Comparison of ENCODE assay signal across 8 mouse cellular contexts in the genomic region with DNA sequence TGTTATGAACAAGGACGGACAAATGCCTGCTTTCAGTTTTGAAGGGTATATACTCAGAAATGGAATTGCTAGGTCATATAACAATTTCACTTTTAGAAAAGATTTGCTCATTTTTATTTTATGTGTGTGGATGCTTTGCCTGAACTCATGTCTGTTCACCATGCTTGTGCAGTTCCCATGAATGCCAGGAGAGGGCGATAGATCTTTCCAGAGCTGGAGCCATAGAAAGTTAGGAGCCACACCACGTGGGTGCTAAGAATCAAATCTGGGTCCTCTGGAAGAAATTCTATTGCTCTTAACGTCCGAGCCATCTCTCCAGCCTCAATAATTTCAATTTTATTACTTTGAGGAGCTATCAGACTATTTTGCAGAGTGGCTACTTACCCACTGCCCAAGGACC. TPM values are rescaled to one million over a fixed set of nuclear protein-coding genes. Genes with fewer than 3 reads are reported as not detected.
DNase-seq lines count a peak whose midpoint lies in the region; ATAC-seq and TF ChIP-seq lines count a peak whose summit lies in the region.
"Had no signal": no experiment of that assay in that cellular context is flagged by ENCODE, and none has a peak within 500 bp of the region (broad histone marks: within the 10 kb centered on the region; RNA-seq: fewer than 3 reads in every experiment).

No protein-coding gene starts in this region.

- H3K79me2 ChIP-seq in CH12.LX (replicated peaks; ENCODE audit: control insufficient read depth, extremely low read depth, insufficient read depth, poor library complexity, severe bottlenecking) = no peaks in the 10 kb centered on the region

- dilution Hi-C loops in CH12.LX (cut with MboI; ENCODE audit: extremely low pct_ligation_motif_present, extremely low pct_unique_long_range_greater_than_20kb, low sequenced_read_pairs) = no loop called here

- H3K4me2 ChIP-seq in CH12.LX (ENCODE audit: insufficient read depth, low read depth, poor library complexity, severe bottlenecking) = no peak overlapping the region
- no peak overlapping the region for H3K4me2 ChIP-seq in midbrain, embryonic 14.5 days (ENCODE audit: low read length)
- H3K4me2 ChIP-seq: midbrain, embryonic 12.5 days had no signal

- TF ChIP-seq EP300 in CH12.LX (IDR thresholded peaks at IDR 0.05; ENCODE audit: low read length) = no peak

- peak; percentile 57 to 61; a peak in 3 of 4 replicates for TF ChIP-seq CTCF in CH12.LX (conservative IDR thresholded peaks at IDR 0.05 in 1 of 2, IDR thresholded peaks at IDR 0.05 in 1 of 2; ENCODE audit: low read depth in 2 of 2, low read length in 2 of 2)

- ATAC-seq in midbrain, embryonic 14.5 days (ENCODE audit: low FRiP score, low TSS enrichment) = no peak

- TF ChIP-seq RAD21 in CH12.LX (IDR thresholded peaks at IDR 0.05; ENCODE audit: low read depth, low read length) = no peak; the same call in none of the 2 replicates

- no peaks in the 10 kb centered on the region for H3K36me3 ChIP-seq in CH12.LX (replicated peaks in 1 of 2; ENCODE audit: control insufficient read depth in 1 of 2, insufficient read depth in 1 of 2, low read length in 1 of 2)
- H3K36me3 ChIP-seq in midbrain, embryonic 10.5 days = no peaks in the 10 kb centered on the region
- H3K36me3 ChIP-seq in midbrain, embryonic 14.5 days (ENCODE audit: control insufficient read depth, insufficient read depth, low read length) = no peaks in the 10 kb centered on the region
- H3K36me3 ChIP-seq: midbrain, embryonic 12.5 days had no signal

- no peaks in the 10 kb centered on the region for H3K9me3 ChIP-seq in CH12.LX (replicated peaks; ENCODE audit: low read length)
- H3K9me3 ChIP-seq in midbrain, embryonic 10.5 days (replicated peaks) = no peaks in the 10 kb centered on the region
- no peaks in the 10 kb centered on the region for H3K9me3 ChIP-seq in midbrain, embryonic 14.5 days (ENCODE audit: control insufficient read depth, low read length)
- H3K9me3 ChIP-seq: midbrain, embryonic 12.5 days had no signal

- 68% methylated on average over 5 of the region's 5 CpGs for WGBS in midbrain, embryonic 10.5 days
- WGBS in midbrain, embryonic 14.5 days = 76% methylated on average over 5 of the region's 5 CpGs

- TF ChIP-seq POLR2A in CH12.LX (IDR thresholded peaks at IDR 0.05; ENCODE audit: low read depth, low read length) = no peak

- H3K9ac ChIP-seq in CH12.LX (ENCODE audit: insufficient read depth, low read depth) = no peak overlapping the region
- H3K9ac ChIP-seq in midbrain, embryonic 14.5 days (replicated peaks; ENCODE audit: low read length) = no peak overlapping the region
- H3K9ac ChIP-seq: midbrain, embryonic 12.5 days had no signal

- H3K27ac ChIP-seq in CH12.LX (ENCODE audit: insufficient read depth, low read depth) = no peak overlapping the region
- no peak overlapping the region for H3K27ac ChIP-seq in midbrain, embryonic 10.5 days (replicated peaks)
- H3K27ac ChIP-seq in midbrain, embryonic 14.5 days (replicated peaks; ENCODE audit: low read depth, low read length) = no peak overlapping the region
- H3K27ac ChIP-seq: midbrain, embryonic 12.5 days had no signal

- in situ Hi-C loops in CH12.LX (cut with MboI; ENCODE audit: low pct_ligation_motif_present, low pct_unique_long_range_greater_than_20kb, low sequenced_read_pairs) = no loop called here

- peak; percentile 24 to 34 for DNase-seq in kidney, postnatal 4 days
- no peak for DNase-seq in kidney, adult 11 months
- peak; percentile 31 for DNase-seq in CH12.LX (ENCODE audit: extremely low read depth)
- peak; percentile 32 for DNase-seq in NIH3T3 (ENCODE audit: low read depth)
- DNase-seq in natural killer cell, adult 2 months (ENCODE audit: low spot score in 2 of 2) = peak; percentile 17 to 34
- no peak for DNase-seq in midbrain, embryonic 10.5 days (ENCODE audit: low spot score)
- no peak for DNase-seq in midbrain, embryonic 14.5 days

- no peaks in the 10 kb centered on the region; a peak in 1 of 4 replicates for H3K4me1 ChIP-seq in CH12.LX (ENCODE audit: control insufficient read depth in 1 of 2, insufficient read depth in 2 of 2)
- H3K4me1 ChIP-seq in midbrain, embryonic 10.5 days = no peaks in the 10 kb centered on the region
- no peaks in the 10 kb centered on the region for H3K4me1 ChIP-seq in midbrain, embryonic 14.5 days (ENCODE audit: control insufficient read depth, insufficient read depth, low read length)
- H3K4me1 ChIP-seq: midbrain, embryonic 12.5 days had no signal

- H3K4me3 ChIP-seq in CH12.LX (replicated peaks in 1 of 3; ENCODE audit: low read depth in 2 of 3, low read length in 2 of 3, poor library complexity in 1 of 3) = no peak overlapping the region
- no peak overlapping the region for H3K4me3 ChIP-seq in midbrain, embryonic 10.5 days
- H3K4me3 ChIP-seq in midbrain, embryonic 14.5 days (replicated peaks; ENCODE audit: low read depth, low read length) = no peak overlapping the region
- H3K4me3 ChIP-seq: midbrain, embryonic 12.5 days had no signal

- no peaks in the 10 kb centered on the region for H3K27me3 ChIP-seq in CH12.LX (replicated peaks)
- no peaks in the 10 kb centered on the region for H3K27me3 ChIP-seq in midbrain, embryonic 10.5 days (ENCODE audit: low read depth, poor library complexity, severe bottlenecking)
- H3K27me3 ChIP-seq in midbrain, embryonic 14.5 days (ENCODE audit: control insufficient read depth, insufficient read depth, low read length) = no peaks in the 10 kb centered on the region
- H3K27me3 ChIP-seq: midbrain, embryonic 12.5 days had no signal

TF ChIP-seq in CH12.LX, 34 proteins besides CTCF, POLR2A, EP300 and RAD21:
- TF ChIP-seq SMC3 (IDR thresholded peaks at IDR 0.05; ENCODE audit: low read depth, low read length) = 0 out of 2 replicates have a peak, but pooled peaks have one; percentile 11
- no peak for TF ChIP-seq E2F4 (IDR thresholded peaks at IDR 0.05; ENCODE audit: insufficient replicate concordance, low read depth, low read length)
- no peak for TF ChIP-seq MAZ (IDR thresholded peaks at IDR 0.05; ENCODE audit: low read depth, low read length)
- TF ChIP-seq MYC (IDR thresholded peaks at IDR 0.05; ENCODE audit: low read depth, low read length) = no peak
- no peak for TF ChIP-seq NELFE (IDR thresholded peaks at IDR 0.05; ENCODE audit: low read depth, low read length)
- TF ChIP-seq CHD1 (IDR thresholded peaks at IDR 0.05; ENCODE audit: low read depth, low read length) = no peak

RNA-seq across cellular contexts. Expression of gene Mcur1, which starts 17.3 kb away (rescaled TPM):
- 4.7 and 5.7 TPM in 2 replicates for total RNA-seq in CH12.LX (2012; rRNA removed)
- total RNA-seq in CH12.LX (2014; rRNA removed) = 6.3 TPM in 2 replicates
- polyA plus RNA-seq in CH12.LX (2012; ENCODE audit: insufficient read length, low read depth) = 10.8 and 12.5 TPM in 2 replicates
- 8.1 and 10.4 TPM in 2 replicates for polyA plus RNA-seq in midbrain, embryonic 10.5 days (2016; fragmentation: Nextera tagmentation; extraction: Ambion mirVana)
- 6.6 and 10.8 TPM in 2 replicates for polyA plus RNA-seq in midbrain, embryonic 14.5 days (2014; fragmentation: Nextera tagmentation; extraction: Ambion mirVana)

RNA-seq across cellular contexts. Expression of gene Rnf182, which starts 38.3 kb away (rescaled TPM):
- total RNA-seq in CH12.LX (2012; rRNA removed) (not detected in 2 replicates), CH12.LX (2014; rRNA removed) (not detected in 2 replicates)
- polyA plus RNA-seq in CH12.LX (2012; ENCODE audit: insufficient read length, low read depth) = not detected in 2 replicates
- polyA plus RNA-seq in midbrain, embryonic 10.5 days (2016; fragmentation: Nextera tagmentation; extraction: Ambion mirVana) = 6.9 and 7.7 TPM in 2 replicates
- polyA plus RNA-seq in midbrain, embryonic 14.5 days (2014; fragmentation: Nextera tagmentation; extraction: Ambion mirVana) = 32.7 and 38.0 TPM in 2 replicates

Comparison
In these comparisons a context has a peak if more than half of its experiments do, and no peak if none do; other contexts are left out.
1. DNase-seq: peak in kidney, postnatal 4 days (2 of 2), CH12.LX (single experiment), NIH3T3 (single experiment) and natural killer cell, adult 2 months (2 of 2); none in kidney, adult 11 months (single experiment), midbrain, embryonic 10.5 days (single experiment) and midbrain, embryonic 14.5 days (single experiment).